Mouse (Mus musculus): ENCODE data around the gene Oog4.
"Not testable (repeated sequence)": the region's sequence is repeated elsewhere in the genome, so short reads cannot be mapped to it uniquely, and the experiment has no call there.

The Oog4 gene

GRCm38 (mm10) chr4:143450224-143450623 lies at the start of gene Oog4:
Gene Oog4, minus strand, starts transcription at chr4:143450324.
- no peak for DNase-seq (ENCODE audit: low spot score in 2 of 2)

- DNase-seq (ENCODE audit: low spot score in 2 of 2), result not testable (repeated sequence)
Measured at GRCm38 (mm10) chr4:143426770-143427169, 23.4 kb downstream of the Oog4 start.

DNA sequence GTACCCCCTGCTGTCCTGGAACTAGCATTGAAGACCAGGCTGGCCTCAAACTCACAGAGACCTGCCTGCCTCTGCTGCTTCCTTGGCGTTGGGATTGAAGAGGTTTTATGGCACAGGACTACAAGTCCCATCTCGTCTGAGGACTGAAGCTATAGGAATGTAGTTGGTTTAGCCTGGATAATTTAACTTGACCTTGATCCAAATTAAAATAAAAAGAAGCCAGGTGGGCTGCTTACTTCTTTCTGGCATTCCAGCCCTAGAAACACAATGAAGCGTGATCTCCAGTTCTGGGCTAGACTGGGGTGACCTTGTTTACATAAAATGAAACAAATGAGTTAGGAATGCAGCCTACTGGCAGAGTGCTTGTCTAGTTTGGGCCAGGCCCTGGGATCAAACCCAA lies 36.0 kb downstream of the Oog4 start:
- no peak for DNase-seq (ENCODE audit: low spot score in 2 of 2)

DNA sequence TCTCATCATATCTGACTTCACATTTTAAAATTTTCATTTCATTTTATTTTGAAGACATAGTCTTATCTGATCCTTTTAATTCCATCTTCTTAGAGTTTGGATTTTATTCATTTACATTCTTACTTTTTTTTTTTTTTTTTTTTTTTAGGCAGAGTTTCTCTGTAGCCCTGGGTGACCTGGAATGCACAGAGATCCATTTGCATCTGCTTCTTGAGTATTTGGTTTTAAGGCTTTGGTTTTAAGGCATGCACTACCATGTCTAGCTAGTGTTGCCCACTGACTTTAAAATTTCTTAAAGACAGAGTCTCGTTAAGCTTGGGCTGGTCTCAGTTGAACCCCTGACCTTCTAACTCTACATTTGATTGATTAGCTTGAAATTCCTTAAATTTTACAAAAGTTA lies 36.5 kb downstream of the Oog4 start:
- no peak for DNase-seq (ENCODE audit: low spot score in 2 of 2)

- DNase-seq (ENCODE audit: low spot score in 2 of 2), result peak; percentile 87 to 89
Measured at GRCm38 (mm10) chr4:143412219-143413092, 37.7 kb downstream of the Oog4 start, which contains the start of gene Pramef8. Gene Pramef8, plus strand, starts transcription at chr4:143412426.

GRCm38 (mm10) chr4:143411566-143412218 lies 38.4 kb downstream of the Oog4 start:
- no peak for DNase-seq (ENCODE audit: low spot score in 2 of 2)

DNA sequence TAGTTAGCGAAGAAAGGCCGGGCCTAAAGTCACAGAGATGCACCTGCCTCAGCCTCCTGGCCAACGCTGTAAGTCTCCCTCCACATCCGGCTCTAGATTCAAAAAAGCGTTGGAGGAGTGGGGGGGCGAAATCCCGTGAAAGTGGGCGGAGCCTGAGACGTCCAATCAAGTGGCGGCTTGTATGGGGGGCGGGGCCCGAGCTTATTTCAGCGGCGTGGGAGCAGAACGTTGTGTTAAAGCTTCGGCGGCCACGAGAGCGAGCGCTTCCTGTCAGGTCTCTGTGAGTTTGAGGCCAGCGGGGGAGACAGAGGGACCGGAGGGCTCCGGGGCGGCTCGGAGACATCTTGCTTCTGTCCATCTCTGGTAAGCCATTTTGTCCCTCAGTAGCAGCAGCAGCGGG lies 55.9 kb downstream of the Oog4 start, which contains the start of gene Pramel1:
Gene Pramel1, plus strand, starts transcription at position 248 of the 400 bp plus-strand sequence.
- peak in 1 of 2 experiments; percentile 64 for DNase-seq (ENCODE audit: low spot score in 2 of 2)

DNA sequence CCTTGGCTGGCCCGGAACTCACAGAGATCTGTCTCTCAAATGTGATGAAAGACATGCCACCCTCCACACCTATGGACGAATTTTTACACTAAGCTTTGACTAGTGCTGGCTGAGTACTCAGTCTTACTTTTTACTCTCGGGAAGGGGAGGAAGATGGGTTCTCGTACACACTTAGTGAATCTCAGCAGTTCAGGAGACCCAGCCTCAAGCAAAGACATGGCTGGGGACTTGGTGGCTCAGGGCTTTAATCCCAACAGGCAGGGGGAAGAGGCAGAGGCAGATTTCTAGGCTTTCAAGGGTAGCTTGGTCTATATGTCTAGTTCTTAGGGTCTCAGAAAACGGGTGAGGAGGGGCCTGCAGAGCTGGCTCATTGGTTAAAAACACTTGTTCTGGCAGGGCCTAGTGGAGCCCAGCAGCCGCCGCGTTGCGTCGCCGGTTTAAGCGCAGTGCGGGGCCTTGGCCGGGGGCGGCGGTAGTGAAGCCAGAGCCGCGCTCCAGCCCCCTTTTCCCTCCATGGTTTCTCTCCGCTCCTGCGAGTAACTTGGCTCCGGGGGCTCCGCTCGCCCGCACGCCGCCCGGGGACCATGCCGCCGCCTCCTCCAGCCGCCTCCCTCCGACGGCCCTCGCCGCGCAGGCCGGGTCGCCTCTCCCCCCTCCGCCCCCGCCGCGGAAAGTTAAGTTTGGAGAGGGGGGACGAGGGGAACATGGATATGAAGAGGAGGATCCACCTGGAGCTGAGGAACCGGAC lies 61.0 kb downstream of the Oog4 start:
- DNase-seq (ENCODE audit: low spot score in 2 of 2), result peak in 1 of 2 experiments; percentile 41

Measured in urinary bladder, postnatal 4 days (tissue).